Mouse (Mus musculus) forebrain, embryonic 12.5 days (tissue): Measurements from ENCODE around the gene Slc44a3. TPM values are rescaled to one million over a fixed set of nuclear protein-coding genes. Genes with fewer than 3 reads are reported as not detected.
"Not testable (repeated sequence)": the region's sequence is repeated elsewhere in the genome, so short reads cannot be mapped to it uniquely, and the experiment has no call there.

Experiments
- ATAC-seq: fragments of 200-750 bp; cut with Nextera tagmentation; 2 replicates; pipeline ENCODE4 v1.8.0; 2017; ENCODE audit warnings: moderate TSS enrichment; ENCODE audit not compliant: low FRiP score
- H3K27ac ChIP-seq: fragments of 300-500 bp; sonication (generic); 2 replicates; pipeline ENCODE4 v1.5.1; 2016; ENCODE audit warnings: mild to moderate bottlenecking
- H3K27me3 ChIP-seq: fragments of 300-500 bp; sonication (generic); 2 replicates; pipeline ENCODE4 v1.6.1; 2016; ENCODE audit warnings: mild to moderate bottlenecking
- H3K36me3 ChIP-seq: fragments of 300-500 bp; sonication (generic); replicated peaks from 2 replicates; pipeline ENCODE4 v1.6.1; 2016; ENCODE audit warnings: mild to moderate bottlenecking
- H3K4me1 ChIP-seq: fragments of 300-500 bp; sonication (generic); 2 replicates; pipeline ENCODE4 v1.6.1; 2016
- H3K4me2 ChIP-seq: fragments of 300-500 bp; sonication (generic); 2 replicates; pipeline ENCODE4 v1.6.1; 2016; ENCODE audit warnings: mild to moderate bottlenecking, moderate library complexity
- H3K4me3 ChIP-seq: fragments of 300-500 bp; sonication (generic); replicated peaks from 2 replicates; pipeline ENCODE4 v1.5.1; 2016; ENCODE audit warnings: mild to moderate bottlenecking
- H3K9ac ChIP-seq: fragments of 300-500 bp; sonication (generic); 2 replicates; pipeline ENCODE4 v1.6.1; 2016; ENCODE audit warnings: mild to moderate bottlenecking
- H3K9me3 ChIP-seq: fragments of 300-500 bp; sonication (generic); 2 replicates; pipeline ENCODE4 v1.6.1; 2016
- WGBS: fragments of 180-500 bp; shearing (Covaris S2); methylation state at CpG from one replicate; pipeline ENCODE4 v1.1.7; 2016; 5-methylcytosine and 5-hydroxymethylcytosine counted together
- polyA plus RNA-seq: library from polyadenylated mRNA; unstranded; fragments of >200 nt; fragmentation: Nextera tagmentation; extraction: Ambion mirVana; gene quantifications from 2 replicates; pipeline ENCODE4 v1.2.1, GENCODE M21; 2016

Gene Slc44a3
- polyA plus RNA-seq, 1 experiment from 2014 or later, result 0.97 TPM

DNA sequence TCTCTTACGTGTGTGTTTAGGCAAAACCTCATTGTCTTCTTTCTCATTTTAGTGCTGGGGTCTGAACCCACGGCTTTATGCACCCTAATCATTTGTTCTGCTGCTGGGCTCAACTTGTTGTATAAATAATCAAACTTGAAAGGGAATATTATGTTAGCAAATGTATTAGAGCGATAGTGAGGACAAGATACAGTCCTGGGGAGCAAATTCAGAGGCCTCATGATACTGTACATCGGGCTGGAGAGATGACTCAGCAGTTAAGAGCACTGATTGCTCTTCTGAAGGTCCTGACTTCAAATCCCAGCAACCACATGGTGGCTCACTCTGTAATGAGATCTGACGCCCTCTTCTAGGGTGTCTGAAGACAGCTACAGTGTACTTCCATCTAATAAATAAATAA is 8.4 kb upstream of the Slc44a3 start:
- 66% methylated on average over 5 of the region's 5 CpGs for WGBS
- Histone ChIP-seq H3K4me1 (peaks cover 9% of the 10 kb centered on the region; the same call in 1 of the 2 replicates), H3K4me3 (no peak overlapping the region), H3K27me3 (0 out of 2 replicates have a peak, but pooled peaks cover 4% of the 10 kb centered on the region), H3K27ac (no peak overlapping the region), H3K9me3 (no peaks in the 10 kb centered on the region), H3K36me3 (no peaks in the 10 kb centered on the region), H3K9ac (no peak overlapping the region), H3K4me2 (no peak overlapping the region)
- no peak for ATAC-seq

DNA sequence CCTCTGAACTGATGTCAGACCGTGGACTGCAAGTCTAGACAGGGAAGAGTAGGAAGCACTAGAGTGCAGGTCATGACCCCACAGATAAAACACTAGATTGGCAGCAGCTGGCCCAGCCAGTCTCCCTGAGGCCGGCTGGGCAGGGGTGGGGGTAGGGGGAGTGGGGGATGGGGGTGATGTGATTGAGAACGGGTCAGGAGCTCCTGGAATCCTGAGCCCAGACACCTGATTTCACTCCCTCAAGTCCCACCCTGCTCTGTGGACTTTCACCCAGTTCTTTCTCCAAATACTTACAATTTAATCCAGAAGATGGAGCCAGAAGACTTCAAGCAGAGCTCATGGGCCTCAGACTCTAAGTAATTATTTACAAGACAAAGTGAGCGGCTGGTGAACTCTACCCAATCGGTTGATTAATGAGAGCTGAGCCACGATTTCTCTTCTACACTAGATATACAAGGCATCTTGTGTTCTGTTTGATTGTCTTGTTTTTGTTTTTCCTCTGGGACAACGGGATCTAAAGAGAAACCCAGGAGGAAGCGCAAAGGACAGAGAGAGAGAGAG is 7.7 kb upstream of the Slc44a3 start:
- H3K4me1 ChIP-seq, result peaks cover 9% of the 10 kb centered on the region; the same call in 1 of the 2 replicates
- 14% methylated on average over 8 of the region's 8 CpGs for WGBS
- H3K4me3 ChIP-seq, result no peak overlapping the region
- 0 out of 2 replicates have a peak, but pooled peaks cover 4% of the 10 kb centered on the region for H3K27me3 ChIP-seq
- ATAC-seq, result peak; percentile 60
- H3K9ac ChIP-seq, result no peak overlapping the region
- no peaks in the 10 kb centered on the region for H3K36me3 ChIP-seq
- no peaks in the 10 kb centered on the region for H3K9me3 ChIP-seq
- H3K4me2 ChIP-seq, result no peak overlapping the region
- no peak overlapping the region for H3K27ac ChIP-seq

DNA sequence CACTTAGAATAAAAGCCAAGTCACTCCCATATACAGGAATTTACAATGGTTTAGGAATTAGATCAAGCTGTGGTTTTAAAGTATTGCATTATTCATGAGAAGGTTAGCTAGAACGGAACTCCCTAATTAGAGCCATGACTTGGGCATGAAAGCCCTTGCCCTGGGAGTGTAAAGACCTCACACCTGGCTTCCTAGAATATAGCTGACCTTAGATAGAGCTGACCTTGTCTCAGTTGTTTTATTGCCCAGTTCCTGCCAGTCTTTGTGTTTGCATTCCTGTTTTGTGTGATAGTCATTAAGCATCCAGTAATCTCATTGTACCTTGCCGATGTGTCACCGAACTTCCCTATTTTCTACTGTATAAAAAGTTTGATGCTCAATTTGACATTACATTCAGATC is 6.6 kb upstream of the Slc44a3 start:
- not testable (repeated sequence) for H3K9ac ChIP-seq, H3K27ac ChIP-seq, ATAC-seq, H3K27me3 ChIP-seq, H3K36me3 ChIP-seq, H3K9me3 ChIP-seq, H3K4me3 ChIP-seq, H3K4me2 ChIP-seq, H3K4me1 ChIP-seq
- WGBS, result 74% methylated on average over 3 of the region's 3 CpGs

DNA sequence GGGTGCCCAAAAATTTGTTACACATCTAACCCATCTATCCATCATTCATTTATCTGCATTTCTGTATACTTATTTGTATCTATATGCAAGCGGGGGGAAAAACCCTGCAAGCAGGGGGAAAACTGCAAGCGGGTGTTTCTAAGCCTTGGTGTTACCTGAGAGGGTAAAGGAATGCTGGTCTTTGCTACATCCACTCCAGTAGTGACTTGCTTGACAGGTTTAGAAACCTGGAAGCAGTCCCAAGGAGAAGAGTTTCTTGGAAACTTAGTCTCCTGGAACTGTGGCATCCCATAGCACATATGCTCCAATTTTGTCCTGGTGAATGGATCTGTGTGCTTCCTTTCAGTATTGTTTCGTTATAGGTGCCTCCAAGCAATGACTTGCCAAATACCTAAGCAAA is 5.8 kb upstream of the Slc44a3 start:
- Histone ChIP-seq H3K36me3 (no peaks in the 10 kb centered on the region), H3K4me2 (no peak overlapping the region), H3K27ac (no peak overlapping the region), H3K4me3 (no peak overlapping the region), H3K9me3 (no peaks in the 10 kb centered on the region), H3K9ac (no peak overlapping the region), H3K27me3 (peaks cover 10% of the 10 kb centered on the region; the same call in 1 of the 2 replicates), H3K4me1 (peaks cover 9% of the 10 kb centered on the region; the same call in 1 of the 2 replicates)
- WGBS, result 93% methylated on average over 3 of the region's 3 CpGs
- no peak for ATAC-seq

DNA sequence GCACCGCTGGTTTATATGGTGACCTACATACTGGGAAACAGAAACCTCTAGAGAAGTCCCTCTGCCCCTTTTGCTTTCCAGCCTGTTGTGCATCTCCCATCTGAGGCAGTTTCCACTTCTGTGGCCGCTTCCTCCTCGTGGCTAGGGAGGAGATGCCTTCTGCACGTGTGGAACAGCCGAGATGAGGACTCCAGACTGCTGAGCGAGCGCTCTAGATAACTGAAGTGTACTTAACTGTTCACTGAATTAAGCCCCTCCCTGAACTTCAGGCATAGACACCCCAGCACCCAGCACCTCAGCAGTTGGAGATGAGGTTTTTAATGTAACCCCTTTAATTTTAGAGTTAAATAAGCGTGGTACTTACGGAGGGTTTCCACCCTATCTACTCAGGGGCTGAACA is 4.6 kb upstream of the Slc44a3 start:
- peaks cover 15% of the 10 kb centered on the region for H3K4me1 ChIP-seq
- H3K4me2 ChIP-seq, result no peak overlapping the region
- peaks cover 22% of the 10 kb centered on the region for H3K27me3 ChIP-seq
- no peaks in the 10 kb centered on the region for H3K9me3 ChIP-seq
- H3K4me3 ChIP-seq, result no peak overlapping the region
- ATAC-seq, result no peak
- H3K27ac ChIP-seq, result no peak overlapping the region
- WGBS, result 87% methylated on average over 9 of the region's 9 CpGs
- H3K9ac ChIP-seq, result no peak overlapping the region
- H3K36me3 ChIP-seq, result no peaks in the 10 kb centered on the region

DNA sequence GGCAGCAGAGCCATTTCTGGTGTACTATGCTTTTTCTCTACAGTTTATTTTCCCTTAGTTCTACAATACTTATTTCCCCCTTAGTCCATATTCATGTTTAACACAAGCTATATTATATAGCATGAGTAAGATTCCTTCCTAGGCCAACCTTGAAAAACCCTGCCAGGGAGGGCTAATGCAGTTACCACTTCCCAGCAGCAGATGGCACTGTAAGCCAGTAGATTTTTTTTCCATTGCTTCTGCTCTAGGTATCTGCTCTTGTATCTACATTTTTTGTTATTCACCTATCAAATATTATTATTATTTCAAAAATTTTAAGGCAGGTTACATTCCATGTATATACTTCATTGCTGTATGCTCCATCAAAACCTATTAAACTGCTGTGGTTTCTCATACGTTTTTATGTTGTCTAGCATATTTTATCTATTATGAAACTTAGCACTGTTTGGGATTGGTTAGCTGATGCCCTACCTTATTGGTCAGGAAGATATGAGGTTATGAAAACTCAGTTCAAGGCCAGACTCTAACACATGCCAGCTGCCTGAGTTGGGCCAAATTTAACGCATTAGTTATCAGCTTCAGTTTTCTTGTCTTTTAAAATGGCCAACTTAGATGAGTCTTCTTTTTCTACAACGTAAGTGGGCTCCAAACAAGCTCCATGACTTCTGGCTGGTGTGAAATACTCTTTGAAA is 3.8 kb upstream of the Slc44a3 start:
- Histone ChIP-seq H3K9ac (no peak overlapping the region), H3K4me2 (no peak overlapping the region), H3K9me3 (no peaks in the 10 kb centered on the region), H3K4me3 (no peak overlapping the region), H3K27ac (no peak overlapping the region), H3K27me3 (peaks cover 24% of the 10 kb centered on the region), H3K36me3 (no peaks in the 10 kb centered on the region), H3K4me1 (peaks cover 16% of the 10 kb centered on the region)
- ATAC-seq, result no peak
- 88% methylated on average over 3 of the region's 3 CpGs for WGBS

- ATAC-seq, result no peak
- Histone ChIP-seq H3K9me3 (no peaks in the 10 kb centered on the region), H3K27me3 (peaks cover 27% of the 10 kb centered on the region), H3K4me1 (peaks cover 7% of the 10 kb centered on the region), H3K27ac (no peak overlapping the region), H3K4me2 (peak overlapping the region; percentile 59), H3K36me3 (no peaks in the 10 kb centered on the region), H3K4me3 (peak overlapping the region; percentile 31), H3K9ac (peak overlapping the region; percentile 33; the same call in 1 of the 2 replicates)
- WGBS, result 54% methylated on average over 16 of the region's 16 CpGs
These were observed 645 bp downstream of the Slc44a3 start for GRCm38 (mm10) chr3:121531370-121532148.

DNA sequence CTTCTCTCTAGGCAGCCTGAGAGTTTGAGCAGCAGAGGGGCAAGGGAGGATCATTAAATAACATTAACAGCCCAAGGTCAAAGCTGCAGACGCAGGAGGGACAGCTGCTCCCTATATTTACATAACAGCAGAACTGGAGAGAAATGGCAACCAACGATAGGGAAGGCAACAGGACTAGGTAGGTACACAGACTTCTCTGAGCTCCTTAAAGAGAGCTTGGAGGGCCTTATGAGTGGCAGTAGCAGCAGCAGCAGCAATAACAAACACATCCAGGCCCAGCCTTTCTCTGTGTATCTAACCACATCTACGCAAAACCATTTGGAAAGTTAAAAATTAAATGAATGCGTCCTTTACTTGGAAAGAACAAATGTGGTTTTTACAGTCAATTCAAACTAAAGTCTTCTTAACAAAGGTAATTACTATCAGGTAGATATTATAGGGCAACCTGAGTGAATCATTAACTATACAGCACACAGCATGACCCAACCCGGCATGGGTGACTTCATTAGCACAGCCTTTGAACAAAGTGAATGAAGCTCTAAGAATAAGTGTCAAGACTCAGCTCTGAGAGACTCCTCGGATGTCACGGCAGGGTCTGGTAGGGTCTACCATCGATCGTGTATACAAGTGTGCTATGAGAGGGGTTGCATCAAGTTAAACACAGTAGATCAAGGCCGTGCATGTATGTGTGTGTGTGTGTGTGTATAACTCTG is 1.5 kb downstream of the Slc44a3 start:
- H3K4me2 ChIP-seq, result no peak overlapping the region
- H3K36me3 ChIP-seq, result no peaks in the 10 kb centered on the region
- H3K4me3 ChIP-seq, result no peak overlapping the region
- H3K9me3 ChIP-seq, result no peaks in the 10 kb centered on the region
- peaks cover 7% of the 10 kb centered on the region for H3K4me1 ChIP-seq
- no peak overlapping the region for H3K9ac ChIP-seq
- 65% methylated on average over 10 of the region's 10 CpGs for WGBS
- no peak for ATAC-seq
- H3K27me3 ChIP-seq, result peaks cover 26% of the 10 kb centered on the region
- H3K27ac ChIP-seq, result no peak overlapping the region

DNA sequence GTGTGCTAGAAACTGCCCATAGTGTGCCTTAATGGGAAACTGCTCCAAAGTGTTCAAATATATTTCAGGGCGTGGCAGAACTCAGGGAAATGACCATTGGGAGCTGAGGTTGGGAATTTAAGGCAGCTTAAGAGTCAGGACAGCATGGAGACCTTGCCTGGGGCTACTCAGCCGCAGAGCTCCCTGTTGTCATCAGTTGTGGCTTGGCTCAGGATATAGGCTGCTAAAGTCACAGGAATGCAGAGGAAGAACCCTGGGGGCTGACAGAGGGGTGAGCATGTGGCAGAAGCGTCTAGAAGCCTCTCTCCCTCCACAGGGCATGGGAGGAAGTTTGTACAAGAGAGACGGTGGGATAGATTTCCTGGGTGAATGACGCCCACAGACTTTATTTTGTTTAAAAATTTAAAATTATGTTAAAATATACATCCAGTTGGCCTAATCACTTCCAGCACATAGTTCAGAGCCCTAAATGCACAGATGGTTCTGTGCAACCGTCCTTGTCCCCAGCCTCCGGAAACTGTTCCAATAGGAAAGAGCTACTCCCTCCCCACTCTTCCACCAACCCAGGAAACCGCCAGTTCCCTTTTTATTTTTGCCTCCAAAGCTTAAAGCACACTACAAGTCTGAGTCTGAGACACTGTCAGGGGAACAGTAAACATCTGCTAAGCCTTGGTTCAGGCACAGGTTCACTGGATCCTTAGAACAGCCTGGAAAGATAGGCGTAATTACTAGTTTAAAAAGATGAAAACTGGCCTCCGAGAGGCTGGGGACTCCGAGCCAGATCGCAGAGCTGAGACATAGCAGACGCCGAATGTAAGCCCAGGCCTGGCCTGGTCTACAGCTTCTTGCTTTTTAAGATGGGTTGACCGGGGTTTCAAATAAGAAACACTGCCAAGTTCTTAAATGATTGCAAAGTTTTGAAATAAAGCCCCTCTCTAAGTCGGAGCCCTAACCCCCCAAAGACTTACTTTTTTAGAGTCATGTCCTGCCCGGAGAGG is 5.8 kb downstream of the Slc44a3 start:
- Histone ChIP-seq H3K4me2 (no peak overlapping the region), H3K36me3 (no peaks in the 10 kb centered on the region), H3K27ac (no peak overlapping the region), H3K4me1 (no peaks in the 10 kb centered on the region; the same call in 1 of the 2 replicates), H3K9me3 (no peaks in the 10 kb centered on the region), H3K4me3 (no peak overlapping the region), H3K27me3 (0 out of 2 replicates have a peak, but pooled peaks cover 6% of the 10 kb centered on the region), H3K9ac (no peak overlapping the region)
- WGBS, result 83% methylated on average over 17 of the region's 17 CpGs
- ATAC-seq, result no peak

DNA sequence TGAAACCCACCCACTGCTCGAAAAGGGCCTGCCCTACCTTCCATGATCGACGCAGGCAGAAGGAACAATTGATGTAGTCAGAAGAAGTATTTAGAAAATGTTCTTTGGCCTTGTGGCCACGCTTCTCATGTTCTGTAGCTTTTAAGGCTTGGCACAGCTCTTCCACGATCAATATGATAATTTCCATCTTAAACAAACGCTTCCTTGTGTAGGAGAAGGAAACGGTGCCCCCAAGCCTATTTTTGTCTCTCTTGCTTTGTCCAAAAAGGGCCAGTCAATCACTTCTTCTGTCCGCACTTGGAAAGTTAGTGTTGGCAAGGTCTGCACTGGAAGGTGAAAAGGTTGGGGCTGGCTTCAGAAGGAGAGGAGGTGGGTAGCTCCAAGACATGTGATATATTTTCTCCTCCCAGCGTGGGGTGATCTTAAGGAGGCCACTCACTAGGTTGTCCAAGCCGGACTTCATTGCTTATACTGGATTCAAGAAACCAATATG is 10.5 kb downstream of the Slc44a3 start:
- no peak overlapping the region for H3K4me3 ChIP-seq
- no peaks in the 10 kb centered on the region for H3K36me3 ChIP-seq
- H3K4me2 ChIP-seq, result no peak overlapping the region
- H3K4me1 ChIP-seq, result no peaks in the 10 kb centered on the region
- no peaks in the 10 kb centered on the region for H3K27me3 ChIP-seq
- WGBS, result 85% methylated on average over 10 of the region's 10 CpGs
- H3K27ac ChIP-seq, result no peak overlapping the region
- no peak for ATAC-seq
- no peak overlapping the region for H3K9ac ChIP-seq
- H3K9me3 ChIP-seq, result no peaks in the 10 kb centered on the region

DNA sequence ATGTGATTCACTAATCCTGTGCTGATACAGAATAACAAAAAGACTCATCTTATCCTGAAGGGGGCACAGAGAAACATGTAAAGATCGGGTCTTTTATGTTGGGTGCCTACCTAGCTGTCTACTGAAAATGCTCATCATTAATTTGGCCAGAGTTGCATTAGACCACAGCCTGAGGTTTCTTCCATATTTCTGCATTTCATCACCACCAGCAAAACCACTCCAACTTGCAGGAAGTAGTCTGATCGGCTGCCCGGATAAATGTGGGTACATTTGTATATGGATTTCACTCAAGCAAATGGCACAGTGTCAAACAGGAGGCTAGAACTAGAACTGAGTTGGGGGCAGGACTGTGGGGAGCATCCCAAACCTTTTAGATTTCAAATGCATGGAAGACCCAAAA is 11.1 kb downstream of the Slc44a3 start:
- no peak for ATAC-seq

More for the DNA sequence above, 11.1 kb downstream of the Slc44a3 start:
- H3K27me3 ChIP-seq, result no peaks in the 10 kb centered on the region
- H3K9me3 ChIP-seq, result no peaks in the 10 kb centered on the region
- no peaks in the 10 kb centered on the region for H3K36me3 ChIP-seq
- H3K4me1 ChIP-seq, result no peaks in the 10 kb centered on the region
- H3K27ac ChIP-seq, result no peak overlapping the region
- H3K4me2 ChIP-seq, result no peak overlapping the region
- WGBS, result 93% methylated on average over 3 of the region's 3 CpGs
- no peak overlapping the region for H3K9ac ChIP-seq
- no peak overlapping the region for H3K4me3 ChIP-seq
